Mouse (Mus musculus): ENCODE measurements at regions not wholly inside any gene's neighbourhood (a gene's known extent, or its start where the extent isn't known, plus 50 kb on each side); places are given as distances from the start of the nearest gene placed in this dataset.

DNA sequence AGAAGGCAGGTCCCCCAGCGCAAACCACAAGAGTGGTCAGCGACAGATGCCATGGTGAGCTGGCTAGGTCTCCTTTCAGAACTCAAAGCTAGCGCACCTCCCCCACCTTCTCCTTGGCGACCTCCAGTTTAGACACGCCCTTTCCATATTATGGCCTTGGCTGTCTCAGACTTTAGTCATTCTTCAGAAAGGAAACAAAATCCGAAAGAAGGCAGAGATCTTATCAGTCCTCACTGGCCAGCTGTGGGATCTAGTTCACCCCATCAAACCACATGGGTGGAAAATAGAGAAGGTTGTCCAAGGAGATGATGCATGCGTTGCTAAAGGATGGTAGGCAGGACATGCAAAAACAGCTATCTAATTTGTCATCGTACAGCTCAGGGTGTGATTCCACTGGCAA lies 166.5 kb downstream of the Etnk1 start:
- no peak for TF ChIP-seq CTCF (IDR thresholded peaks at IDR 0.05; ENCODE audit: low read depth)
- TF ChIP-seq EP300 (IDR thresholded peaks at IDR 0.05; ENCODE audit: low read depth), result no peak

Measured in liver, postnatal 0 days (tissue).